Mouse (Mus musculus) heart, embryonic 13.5 days (tissue): Measurements from ENCODE around the gene Fez2. TPM values are rescaled to one million over a fixed set of nuclear protein-coding genes. Genes with fewer than 3 reads are reported as not detected.

Experiments
- ATAC-seq: fragments of 200-750 bp; cut with Nextera tagmentation; 2 replicates; pipeline ENCODE4 v1.8.0; 2017; ENCODE audit warnings: moderate TSS enrichment; ENCODE audit not compliant: insufficient number of reproducible peaks, low FRiP score, low TSS enrichment; ENCODE audit errors: extremely low read depth
- H3K27ac ChIP-seq: fragments of 300-500 bp; sonication (generic); replicated peaks from 2 replicates; pipeline ENCODE4 v1.5.1; 2015; ENCODE audit warnings: moderate library complexity, mild to moderate bottlenecking, inconsistent platforms
- H3K27me3 ChIP-seq: fragments of 300-500 bp; sonication (generic); replicated peaks from 2 replicates; pipeline ENCODE4 v1.6.1; 2015; ENCODE audit warnings: mild to moderate bottlenecking, inconsistent platforms
- H3K36me3 ChIP-seq: fragments of 300-500 bp; sonication (generic); 2 replicates; pipeline ENCODE4 v1.6.1; 2015; ENCODE audit warnings: mild to moderate bottlenecking, inconsistent platforms
- H3K4me1 ChIP-seq: fragments of 300-500 bp; sonication (generic); 2 replicates; pipeline ENCODE4 v1.6.1; 2015; ENCODE audit warnings: inconsistent platforms
- H3K4me2 ChIP-seq: fragments of 300-500 bp; sonication (generic); 2 replicates; pipeline ENCODE4 v1.6.1; 2015; ENCODE audit warnings: inconsistent platforms, mild to moderate bottlenecking, moderate library complexity
- H3K4me3 ChIP-seq: fragments of 300-500 bp; sonication (generic); 2 replicates; pipeline ENCODE4 v1.5.1; 2015; ENCODE audit warnings: moderate library complexity, mild to moderate bottlenecking, inconsistent platforms
- H3K9ac ChIP-seq: fragments of 300-500 bp; sonication (generic); 2 replicates; pipeline ENCODE4 v1.6.1; 2015; ENCODE audit warnings: inconsistent platforms, mild to moderate bottlenecking, moderate library complexity
- H3K9me3 ChIP-seq: fragments of 300-500 bp; sonication (generic); 2 replicates; pipeline ENCODE4 v1.6.1; 2016; ENCODE audit warnings: inconsistent platforms
- WGBS: fragments of 180-500 bp; shearing (Covaris S2); methylation state at CpG from one replicate; pipeline ENCODE4 v1.1.7; 2015; ENCODE audit warnings: mixed read lengths; 5-methylcytosine and 5-hydroxymethylcytosine counted together
- polyA plus RNA-seq: library from polyadenylated mRNA; unstranded; fragments of >200 nt; fragmentation: Nextera tagmentation; extraction: Ambion mirVana; gene quantifications from 2 replicates; pipeline ENCODE4 v1.2.1, GENCODE M21; 2015

Fez2 gene
- polyA plus RNA-seq, 1 experiment from 2014 or later: 45.3 TPM

GRCm38 (mm10) chr17:78321216-78321835 lies 96.6 kb downstream of the Fez2 start:
- Histone ChIP-seq H3K27me3 (peaks cover 35% of the 10 kb centered on the region), H3K36me3 (no peaks in the 10 kb centered on the region; the same call in 1 of the 2 replicates), H3K27ac (no peak overlapping the region), H3K9ac (no peak overlapping the region), H3K4me2 (no peak overlapping the region), H3K4me1 (peaks cover 47% of the 10 kb centered on the region), H3K4me3 (no peak overlapping the region), H3K9me3 (no peaks in the 10 kb centered on the region)
- 61% methylated on average over 11 of the region's 11 CpGs for WGBS
- no peak for ATAC-seq

Other genes with a start within 250 kb of the Fez2 start
- gene Crim1, start 217.9 kb downstream of the Fez2 start, polyA plus RNA-seq: 2.1 and 2.2 TPM in 2 replicates
- gene Vit, start 89.9 kb upstream of the Fez2 start, polyA plus RNA-seq: 0.11 TPM in 1 of 2 replicates, not detected in the other